Mouse (Mus musculus) heart, postnatal 10 days (tissue): Measurements from ENCODE around the gene Sh3rf1. TPM values are rescaled to one million over a fixed set of nuclear protein-coding genes. Genes with fewer than 3 reads are reported as not detected.

Experiments used
- DNase-seq, 2 experiments: peaks; one replicate each; pipeline ENCODE4 v3.0.0; 2021
- intact Hi-C: fragments of 180-260 bp; cut with DNase I; formaldehyde crosslinking; loops from one replicate; pipeline ENCODE4 v1.15.1; 2025
- total RNA-seq, 2 experiments: library from RNA; stranded (reverse); gene quantifications; 2 replicates each; pipeline ENCODE4 v1.2.3; 2021

Sh3rf1 gene
- total RNA-seq, 2 experiments from 2014 or later: 9.4 to 9.8 TPM

DNA sequence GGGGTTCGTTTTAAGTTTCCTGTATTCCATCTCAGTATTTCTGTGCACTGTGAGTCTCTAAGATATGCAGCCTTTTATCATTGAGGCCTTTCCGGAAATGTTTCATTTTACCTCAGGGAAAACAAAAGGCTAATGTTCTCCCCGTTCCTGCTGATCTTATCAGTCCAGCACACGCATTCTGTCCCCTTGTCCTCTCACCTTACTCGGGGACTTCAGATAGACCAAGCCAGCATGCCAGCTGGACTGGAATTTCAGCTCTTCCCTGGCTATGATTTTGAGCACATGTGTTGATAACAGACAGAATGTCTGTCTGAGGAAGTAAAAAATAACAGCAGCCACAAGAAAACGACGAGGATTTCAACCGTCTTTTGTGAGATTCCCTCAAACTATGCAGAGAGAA lies 124.8 kb downstream of the Sh3rf1 start:
- intact Hi-C loops: no loop called here
- DNase-seq: no peak

DNA sequence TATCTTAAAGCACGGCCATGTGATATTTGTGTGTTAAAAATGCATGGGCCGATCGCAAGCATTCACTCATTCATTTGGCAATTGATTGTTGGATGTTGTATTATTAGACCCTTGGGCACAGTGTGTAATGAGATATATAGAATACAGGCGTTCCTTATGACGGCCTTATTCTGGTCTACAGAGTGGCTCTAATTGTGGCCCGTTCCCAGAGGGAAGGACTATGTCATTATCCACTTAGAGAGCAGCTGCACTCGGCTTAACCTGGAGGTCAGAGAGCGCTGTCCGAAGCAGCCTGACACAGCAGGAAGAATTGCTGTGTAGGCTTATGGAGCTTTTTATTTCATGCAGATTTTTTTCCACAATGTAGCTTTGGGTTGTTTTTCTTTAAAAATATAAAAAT lies 126.8 kb downstream of the Sh3rf1 start:
- DNase-seq: no peak
- intact Hi-C loops: no loop called here

DNA sequence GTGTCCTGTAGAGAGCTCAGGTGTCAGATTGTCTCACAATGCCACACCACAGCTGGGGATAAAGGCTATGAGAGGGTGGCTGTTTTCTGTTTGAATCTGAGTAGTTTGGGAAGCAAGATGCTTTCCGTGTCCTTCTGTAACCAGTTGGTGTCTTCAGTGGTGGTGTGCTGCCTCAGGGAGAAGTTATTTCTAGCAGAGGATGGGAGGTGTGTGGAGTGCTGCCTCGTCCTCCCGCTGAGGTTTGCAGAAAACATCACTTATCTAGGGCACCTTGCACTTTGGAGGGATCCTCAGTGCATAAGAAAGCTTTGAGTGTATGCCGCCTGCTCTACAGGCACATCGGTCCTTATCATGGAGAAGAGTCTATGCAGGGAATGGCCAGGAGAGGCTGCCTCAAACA lies 128.0 kb downstream of the Sh3rf1 start:
- intact Hi-C loops: no loop called here
- DNase-seq: no peak

DNA sequence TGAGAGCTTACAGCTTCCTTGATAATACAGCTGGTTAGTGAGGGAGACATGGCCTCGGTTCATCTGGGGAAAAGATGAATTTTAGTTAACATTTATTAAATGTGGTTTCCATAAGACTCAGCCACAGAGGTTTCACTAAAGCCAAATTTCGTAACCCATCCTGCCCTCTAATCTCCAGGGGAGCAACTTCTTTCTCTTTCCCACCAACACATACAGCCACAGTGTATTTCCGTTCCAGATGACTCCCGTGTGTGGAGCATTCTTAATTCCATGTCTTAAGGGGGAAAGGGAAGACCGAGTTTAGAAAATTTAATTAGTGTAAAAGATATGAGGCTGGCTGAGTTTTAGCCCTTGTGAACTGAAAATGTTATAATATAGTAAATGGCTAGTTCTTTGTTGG lies 131.8 kb downstream of the Sh3rf1 start:
- intact Hi-C loops: loop anchor here (5.0 kb wide), 1 partner anchor 128 kb away; no protein-coding TSS in a partner anchor

DNA sequence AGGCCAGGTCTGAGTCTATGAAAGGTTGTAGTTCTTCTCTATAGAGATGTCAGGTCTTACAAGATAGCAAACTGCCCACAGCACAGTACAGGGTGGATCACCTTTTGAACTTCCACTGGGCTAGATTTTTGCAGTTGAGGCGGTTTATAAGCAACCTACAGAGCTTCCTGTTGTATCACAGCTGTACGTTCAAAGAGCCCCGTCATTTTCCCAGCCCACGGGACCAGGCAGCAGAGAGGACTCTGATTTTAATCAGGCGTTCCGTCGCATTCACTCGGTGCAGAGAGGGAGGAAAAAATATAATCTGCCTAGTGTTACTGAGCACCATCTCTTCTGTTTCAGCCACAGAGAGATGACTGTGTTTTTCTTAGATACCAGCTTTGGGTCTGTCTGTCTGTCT lies 135.3 kb downstream of the Sh3rf1 start:
- intact Hi-C loops: loop anchor here (5.0 kb wide), 1 partner anchor 132 kb away; no protein-coding TSS in a partner anchor
- no peak for DNase-seq

More for the DNA sequence above, 131.8 kb downstream of the Sh3rf1 start:
- no peak for DNase-seq

DNA sequence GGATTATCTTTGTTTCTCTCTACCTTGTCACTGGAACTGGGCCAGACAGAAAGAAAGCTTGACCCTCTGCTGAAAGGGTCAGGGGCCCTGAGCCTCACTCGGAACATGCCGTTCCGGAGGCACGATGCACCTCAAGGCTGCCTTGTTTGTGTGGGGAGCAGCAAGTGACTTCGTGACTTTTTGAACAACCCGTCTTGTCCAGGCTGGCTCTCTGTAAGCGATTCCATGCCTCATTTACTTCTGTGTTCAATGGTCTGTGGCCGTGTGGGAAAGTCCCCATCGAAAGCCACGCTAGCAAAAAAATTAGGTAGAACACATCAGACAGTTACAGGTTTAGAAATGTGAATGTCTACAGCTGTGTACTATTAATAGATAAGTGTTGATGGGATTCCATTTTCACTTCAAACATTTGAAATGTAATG lies 136.2 kb downstream of the Sh3rf1 start:
- intact Hi-C loops: loop anchor here (5.0 kb wide), 1 partner anchor 133 kb away; no protein-coding TSS in a partner anchor

DNA sequence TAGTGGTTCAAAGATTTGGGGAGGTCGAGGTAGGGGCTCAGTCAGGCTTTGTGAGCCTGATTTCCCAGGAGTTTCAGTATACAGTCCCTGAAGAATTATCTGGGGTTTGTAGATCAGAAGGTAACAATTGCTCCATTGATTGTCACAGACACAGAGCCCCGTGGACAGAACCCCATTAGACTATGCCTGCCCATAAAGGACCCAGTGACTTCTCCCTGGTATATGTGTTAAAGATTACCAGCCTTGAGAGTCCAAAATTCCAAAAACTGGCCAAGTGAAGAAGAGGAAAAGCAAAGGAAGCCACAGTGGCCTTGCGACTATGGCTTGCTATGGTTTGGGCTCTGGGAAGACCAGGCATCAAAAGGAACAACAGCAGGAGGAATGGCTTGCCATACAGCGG lies 136.7 kb downstream of the Sh3rf1 start:
- intact Hi-C loops: no loop called here

More for the DNA sequence above, 136.2 kb downstream of the Sh3rf1 start:
- DNase-seq: no peak

DNA sequence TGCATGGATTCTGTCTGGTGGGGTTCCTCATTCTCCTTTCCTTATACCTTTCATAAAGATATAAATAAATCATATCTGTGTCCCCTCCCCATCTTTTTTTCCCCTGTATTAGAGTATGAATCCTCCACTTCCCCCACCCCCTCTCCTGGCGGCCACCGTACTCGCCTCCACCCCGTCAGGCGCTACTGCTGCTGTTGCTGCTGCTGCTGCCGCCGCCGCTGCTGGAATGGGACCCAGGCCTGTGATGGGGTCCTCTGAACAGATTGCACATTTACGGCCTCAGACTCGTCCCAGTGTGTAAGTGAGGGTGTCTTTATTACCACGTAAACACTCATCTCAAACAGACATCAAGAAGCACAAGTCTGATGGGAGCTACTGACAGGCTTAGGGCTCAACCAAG lies 137.8 kb downstream of the Sh3rf1 start:
- no peak for DNase-seq
- intact Hi-C loops: no loop called here

More for the DNA sequence above, 136.7 kb downstream of the Sh3rf1 start:
- no peak for DNase-seq

DNA sequence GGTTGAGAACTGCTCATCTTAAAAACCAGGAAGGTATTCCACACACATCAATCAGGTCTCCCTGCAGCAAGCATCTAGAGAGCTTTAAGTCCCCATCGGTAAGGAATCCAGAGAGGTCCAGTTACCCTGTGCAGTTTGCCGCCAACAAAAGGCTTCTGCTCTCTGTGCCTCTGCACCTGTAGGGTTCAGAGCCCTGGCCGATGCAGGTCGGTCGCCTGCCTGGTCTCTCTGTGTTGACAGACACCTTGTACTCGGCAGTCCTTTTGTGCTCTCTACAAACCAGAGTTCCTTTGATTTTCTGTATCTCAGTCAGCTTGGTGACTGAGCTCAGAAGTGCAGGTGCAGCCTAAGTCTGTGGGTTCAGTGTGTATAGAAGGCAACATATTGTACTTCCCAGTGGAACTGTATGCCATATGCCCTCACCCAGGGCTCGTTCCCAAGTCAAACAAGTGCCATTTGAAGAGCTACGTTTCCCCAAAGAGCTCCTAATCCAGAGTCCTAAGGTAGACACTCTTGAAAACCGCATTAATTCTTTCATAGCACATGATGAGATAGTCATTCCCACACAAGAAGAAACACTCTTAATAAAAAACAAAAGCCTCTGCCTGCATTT lies 138.7 kb downstream of the Sh3rf1 start:
- DNase-seq: no peak
- intact Hi-C loops: no loop called here

DNA sequence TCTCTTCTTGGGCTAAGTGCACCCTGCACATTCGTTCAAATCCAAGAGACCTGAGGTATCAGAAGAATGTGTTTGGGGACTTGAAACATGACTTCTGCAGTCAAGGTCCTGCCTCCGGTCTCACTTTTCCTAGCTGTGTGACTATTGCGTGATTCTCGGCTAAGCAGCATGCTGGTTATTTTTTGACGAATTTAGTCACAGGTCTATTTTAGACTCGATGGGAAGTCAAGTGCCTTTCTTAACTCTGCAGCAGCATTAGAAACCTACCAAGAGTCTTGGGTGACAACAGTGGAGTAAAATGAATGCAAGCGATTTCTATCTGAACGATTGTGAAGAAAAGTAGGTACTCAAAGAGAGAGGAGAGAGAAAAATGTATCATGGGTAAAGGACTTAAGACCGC lies 149.6 kb downstream of the Sh3rf1 start:
- intact Hi-C loops: no loop called here
- no peak for DNase-seq

DNA sequence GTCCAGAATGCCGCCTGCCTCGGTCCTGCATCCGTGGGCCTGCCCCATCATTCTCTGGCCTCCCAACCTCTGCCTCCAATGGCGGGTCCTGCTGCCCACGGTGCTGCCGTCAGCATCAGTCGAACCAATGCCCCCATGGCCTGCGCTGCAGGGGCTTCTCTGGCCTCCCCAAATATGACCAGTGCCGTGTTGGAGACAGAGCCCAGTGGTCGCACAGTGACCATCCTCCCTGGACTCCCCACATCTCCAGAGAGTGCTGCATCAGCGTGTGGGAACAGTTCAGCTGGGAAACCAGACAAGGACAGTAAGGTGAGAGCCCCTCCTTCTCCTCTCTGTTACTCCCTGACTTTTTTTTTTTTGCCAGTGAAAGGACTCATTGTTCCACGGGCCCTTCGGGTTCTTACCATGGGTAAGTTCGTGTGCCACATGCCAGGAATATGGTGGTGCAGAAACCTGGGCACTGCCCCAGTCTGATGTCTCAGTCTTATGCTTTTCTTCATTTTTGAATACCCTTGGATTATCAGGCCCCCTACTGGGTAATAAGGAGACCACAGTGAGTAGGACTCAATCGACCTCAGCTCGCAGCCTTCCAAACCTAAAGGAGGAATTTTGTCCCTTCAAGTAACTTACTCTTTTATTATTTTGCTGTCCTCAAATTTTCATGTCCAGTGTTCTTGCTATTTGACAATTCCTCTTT lies 150.5 kb downstream of the Sh3rf1 start:
- intact Hi-C loops: no loop called here
- DNase-seq: no peak

DNA sequence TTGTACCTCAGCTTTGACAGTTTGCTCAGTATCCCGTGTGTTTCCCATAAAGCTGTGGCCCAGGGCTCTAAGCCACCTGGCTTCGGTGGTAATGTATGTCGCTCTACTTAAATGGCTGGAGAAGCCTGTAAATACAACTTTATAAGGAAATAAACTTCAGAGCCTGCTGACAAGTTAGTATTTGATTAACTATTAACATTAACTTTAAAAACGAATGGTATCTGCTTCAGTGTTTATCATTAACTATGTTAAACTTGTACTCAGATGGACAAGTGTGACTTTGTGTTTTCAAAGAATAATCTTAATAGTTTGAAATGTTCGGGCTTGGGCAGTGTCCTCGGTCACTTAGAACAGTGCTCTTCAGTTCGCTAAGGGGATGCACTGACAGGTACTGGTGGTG lies 151.5 kb downstream of the Sh3rf1 start:
- intact Hi-C loops: loop anchor here (5.0 kb wide), 1 partner anchor 333 kb away; no protein-coding TSS in a partner anchor
- DNase-seq: no peak

DNA sequence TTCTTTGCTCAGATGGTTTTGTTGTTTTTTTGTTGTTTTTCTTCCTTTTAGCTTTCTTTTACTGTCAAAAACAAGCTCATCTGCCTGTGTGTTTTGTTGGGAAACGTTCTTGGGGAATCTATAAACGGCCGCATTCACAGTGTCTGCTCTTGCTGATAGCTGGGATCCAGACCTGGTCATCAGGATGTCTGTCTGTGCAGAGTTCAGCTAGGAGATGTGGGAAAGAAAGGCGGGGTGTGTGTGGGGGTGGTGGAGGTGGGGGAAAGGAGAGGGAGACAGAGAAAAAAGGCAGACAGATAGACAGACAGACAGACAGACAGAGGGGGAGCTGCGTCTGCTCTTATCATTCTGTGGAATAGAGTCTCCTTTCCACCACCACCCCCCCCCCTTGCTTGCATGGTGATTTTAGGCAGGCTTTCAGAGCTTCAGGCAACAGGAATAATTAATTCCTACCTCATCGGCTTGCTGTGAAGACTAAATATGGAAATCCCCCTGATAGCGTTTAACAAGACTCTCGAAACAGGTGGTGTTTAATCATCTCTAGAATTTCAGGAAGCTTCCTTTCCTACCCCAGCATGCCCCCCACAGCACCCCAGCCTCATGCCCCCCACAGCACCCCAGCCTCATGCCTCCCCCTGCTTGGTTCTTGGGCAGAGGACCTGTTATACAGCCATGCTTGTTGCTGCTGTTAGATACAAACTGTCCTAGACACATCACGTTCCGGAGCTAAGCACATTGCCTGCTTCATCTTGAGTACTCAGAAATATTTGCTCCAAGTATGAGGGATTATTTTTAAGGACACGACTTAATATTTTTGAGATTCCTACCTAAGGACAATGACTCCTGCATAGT lies 155.4 kb downstream of the Sh3rf1 start:
- intact Hi-C loops: loop anchor here (5.0 kb wide), 1 partner anchor 337 kb away; no protein-coding TSS in a partner anchor
- no peak for DNase-seq

DNA sequence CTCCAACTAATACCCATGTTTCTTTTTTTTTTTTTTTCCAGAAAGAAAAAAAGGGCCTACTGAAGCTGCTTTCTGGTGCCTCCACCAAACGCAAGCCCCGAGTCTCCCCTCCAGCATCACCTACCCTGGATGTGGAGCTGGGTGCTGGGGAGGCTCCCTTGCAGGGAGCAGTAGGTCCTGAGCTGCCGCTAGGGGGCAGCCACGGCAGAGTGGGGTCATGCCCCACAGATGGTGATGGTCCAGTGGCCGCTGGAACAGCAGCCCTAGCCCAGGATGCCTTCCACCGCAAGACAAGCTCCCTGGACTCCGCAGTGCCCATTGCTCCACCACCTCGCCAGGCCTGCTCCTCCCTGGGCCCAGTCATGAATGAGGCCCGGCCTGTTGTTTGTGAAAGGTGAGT lies 160.9 kb downstream of the Sh3rf1 start:
- intact Hi-C loops: no loop called here
- DNase-seq: no peak

DNA sequence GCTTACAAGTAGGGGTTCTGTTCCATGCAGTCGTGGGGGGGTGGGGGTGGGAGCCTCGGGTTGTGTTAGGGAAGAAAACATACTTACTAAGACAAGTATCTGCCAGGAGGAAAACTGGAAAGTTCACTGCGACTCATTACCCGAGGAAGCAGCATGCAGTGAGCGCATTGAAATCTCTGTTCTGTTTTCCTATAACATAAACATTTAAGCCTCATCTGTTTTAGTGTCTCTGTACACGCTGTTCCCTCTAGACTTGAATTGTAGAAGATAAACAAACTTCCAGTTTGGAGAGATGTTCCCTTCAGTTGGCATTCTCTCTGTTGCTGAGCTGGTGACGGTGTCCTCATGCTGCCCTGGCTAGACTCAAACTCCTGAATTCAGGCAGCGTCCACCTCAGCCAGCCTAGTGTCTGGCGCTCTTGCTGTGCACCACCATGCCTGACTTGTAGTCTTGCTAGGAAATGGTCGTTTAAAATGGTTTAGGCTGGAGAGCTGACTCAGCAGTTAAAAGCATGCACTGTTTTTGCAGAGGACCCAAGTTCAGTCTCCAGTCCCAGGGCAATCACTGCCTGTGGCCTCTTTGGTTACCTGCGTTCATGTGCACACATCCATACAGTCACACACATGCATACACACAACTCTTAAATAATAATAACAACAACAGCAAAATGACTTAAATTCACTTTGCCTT lies 162.0 kb downstream of the Sh3rf1 start:
- intact Hi-C loops: no loop called here
- no peak for DNase-seq

DNA sequence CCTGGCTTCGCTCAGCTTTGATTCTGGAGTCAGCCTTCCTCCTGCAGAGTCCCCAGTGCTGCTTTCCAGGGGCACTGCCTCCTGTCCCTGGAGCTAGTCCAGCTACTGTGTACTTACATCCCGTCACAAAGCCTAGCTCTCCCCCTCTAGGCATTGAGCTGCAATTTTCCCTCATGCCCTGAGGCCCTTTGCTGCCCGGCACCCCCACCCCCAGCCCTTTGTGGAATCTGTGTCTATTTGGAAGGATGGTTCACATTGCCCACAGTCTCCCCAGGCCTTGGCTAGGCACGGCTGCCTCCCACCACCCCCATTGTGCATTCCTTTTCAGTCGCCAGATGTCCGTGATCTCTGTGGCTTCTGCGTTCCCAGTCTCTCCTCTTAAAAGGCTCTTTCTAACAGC lies 163.0 kb downstream of the Sh3rf1 start:
- DNase-seq: peak; percentile 28 to 29
- intact Hi-C loops: no loop called here

DNA sequence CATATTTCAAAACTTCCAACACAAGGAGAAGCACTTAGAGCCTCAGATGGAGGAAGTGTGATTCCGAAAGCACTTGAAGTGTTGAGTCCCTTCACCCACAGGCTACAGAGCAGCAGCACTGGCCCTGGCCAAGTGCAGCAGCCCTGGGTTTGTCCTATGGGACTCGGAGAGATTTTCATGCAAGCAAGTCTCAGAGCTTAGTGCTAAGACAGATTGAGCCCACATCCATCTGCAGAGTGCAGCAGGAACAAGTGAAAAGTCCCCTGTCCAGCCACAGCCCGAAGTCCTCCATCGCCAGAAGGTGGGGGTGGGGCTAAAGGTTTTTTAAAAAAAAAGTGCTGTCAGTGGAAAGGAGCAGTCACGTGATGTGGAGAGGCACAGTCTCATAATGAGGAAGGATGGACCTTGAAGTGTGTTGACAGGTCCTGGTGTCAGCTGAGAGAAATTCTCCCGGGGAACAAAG lies 163.9 kb downstream of the Sh3rf1 start:
- DNase-seq: no peak
- intact Hi-C loops: no loop called here

DNA sequence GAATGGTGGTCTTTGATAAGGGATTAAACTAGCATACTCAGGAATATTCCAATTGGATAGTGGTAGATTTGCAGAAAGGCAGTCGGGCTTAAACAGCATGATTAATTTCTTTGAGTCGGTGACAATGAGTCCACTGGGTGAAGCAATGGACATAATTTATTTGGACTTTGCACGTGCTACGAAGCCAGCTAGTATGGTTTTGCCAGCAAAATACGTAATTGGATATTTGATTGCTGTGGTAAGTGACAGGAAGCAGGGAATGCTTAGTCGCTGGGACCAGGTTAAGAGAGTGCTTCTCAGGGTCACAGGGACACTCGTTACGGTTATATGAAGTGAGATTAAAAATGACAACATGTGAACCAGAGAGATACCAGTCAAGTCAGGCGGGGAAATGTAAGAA lies 164.7 kb downstream of the Sh3rf1 start:
- intact Hi-C loops: no loop called here

DNA sequence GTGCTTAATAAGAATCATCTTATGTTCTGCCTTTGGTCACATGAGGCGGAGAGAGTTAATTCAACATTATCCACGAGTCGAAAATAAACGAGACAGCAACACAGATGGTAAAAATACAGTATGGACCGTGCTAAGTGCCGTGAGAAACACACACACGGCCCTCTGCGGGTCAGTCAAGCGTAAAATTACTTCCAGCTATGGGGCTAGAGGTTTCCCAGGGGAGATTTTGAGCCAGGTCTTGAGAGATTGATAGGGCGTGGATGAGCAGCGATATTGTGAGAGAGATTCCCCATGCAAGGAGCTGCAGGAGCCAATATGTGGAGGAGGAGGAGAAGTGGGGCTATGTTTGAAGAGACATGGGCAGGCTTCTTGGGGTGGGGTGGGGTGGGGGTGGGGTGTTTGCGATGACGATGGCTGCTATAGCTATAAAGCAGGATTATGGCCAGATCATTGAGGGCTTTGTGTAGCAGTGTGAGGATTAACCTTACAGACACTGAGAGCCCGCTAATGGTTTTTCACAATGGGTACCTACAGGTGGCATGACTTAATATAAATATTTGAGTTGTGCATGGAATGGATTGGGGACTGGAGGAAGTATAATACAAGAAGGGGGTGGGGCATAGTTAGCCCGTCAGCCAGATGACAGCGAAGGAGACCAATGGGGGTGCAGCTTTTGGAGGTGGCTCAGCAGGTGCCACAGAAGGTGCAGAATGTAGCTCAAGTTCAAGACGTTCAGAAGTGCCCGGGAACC lies 166.8 kb downstream of the Sh3rf1 start:
- intact Hi-C loops: loop anchor here (10.0 kb wide), 1 partner anchor 534 kb away; the partner anchor contains the start of gene Ddx60

More for the DNA sequence above, 164.7 kb downstream of the Sh3rf1 start:
- no peak for DNase-seq

DNA sequence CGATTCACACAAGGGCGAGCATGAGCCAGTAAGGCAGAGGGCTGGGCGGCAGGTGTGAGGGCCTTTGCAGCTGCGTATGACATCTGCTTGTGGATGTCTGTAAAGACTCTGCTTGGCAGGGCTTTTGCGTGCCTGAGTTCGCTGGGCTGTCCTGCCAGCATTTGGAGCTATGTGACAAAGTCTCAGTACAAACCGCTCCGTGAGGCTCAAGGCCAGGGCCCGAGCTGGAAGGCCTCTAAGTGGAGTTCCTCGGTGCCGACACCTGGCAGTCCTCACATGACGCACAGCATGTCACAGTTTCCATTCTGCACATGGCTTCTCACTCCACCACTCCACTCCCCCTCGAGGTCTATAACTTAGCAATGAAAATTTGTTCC lies 167.4 kb downstream of the Sh3rf1 start:
- intact Hi-C loops: loop anchor here (10.0 kb wide), 1 partner anchor 534 kb away; the partner anchor contains the start of gene Ddx60
- DNase-seq: peak; percentile 49 to 52

More for the DNA sequence above, 166.8 kb downstream of the Sh3rf1 start:
- DNase-seq: no peak
